Mouse (Mus musculus) brain, embryonic 14.5 days (tissue): ENCODE data around the gene Omg.

Experiments used
- CTCF ChIP-seq: fragments of 200-500 bp; IDR thresholded peaks from 2 replicates; pipeline ENCODE4 v1.5.1; 2012; ENCODE audit warnings: inconsistent platforms, mild to moderate bottlenecking, moderate library complexity, borderline replicate concordance; ENCODE audit not compliant: insufficient read depth, insufficient read length; ENCODE audit errors: extremely low read depth
- POLR2A ChIP-seq: fragments of 200-500 bp; IDR thresholded peaks from 2 replicates; pipeline ENCODE4 v1.6.1; 2012; ENCODE audit warnings: mild to moderate bottlenecking, inconsistent platforms, borderline replicate concordance; ENCODE audit not compliant: poor library complexity, insufficient read depth, insufficient read length, severe bottlenecking; ENCODE audit errors: extremely low read depth

- TF ChIP-seq CTCF (no peak), POLR2A (no peak)
Measured at GRCm38 (mm10) chr11:79535554-79535953, 31.7 kb upstream of the Omg start.
